Mouse (Mus musculus) gastrocnemius, postnatal 10 days (tissue): ENCODE measurements around the gene Ddx42. TPM values are rescaled to one million over a fixed set of nuclear protein-coding genes. Genes with fewer than 3 reads are reported as not detected.
"Not testable (repeated sequence)": the region's sequence is repeated elsewhere in the genome, so short reads cannot be mapped to it uniquely, and the experiment has no call there.

Experiments
- DNase-seq: peaks from one replicate; pipeline ENCODE4 v3.0.0; 2021; ENCODE audit warnings: mixed read lengths
- total RNA-seq, 2 experiments: library from RNA; stranded (reverse); gene quantifications; 2 replicates each; pipeline ENCODE4 v1.2.3; 2021

The Ddx42 gene
- total RNA-seq, 2 experiments from 2014 or later, result 30.1 to 35.8 TPM

DNA sequence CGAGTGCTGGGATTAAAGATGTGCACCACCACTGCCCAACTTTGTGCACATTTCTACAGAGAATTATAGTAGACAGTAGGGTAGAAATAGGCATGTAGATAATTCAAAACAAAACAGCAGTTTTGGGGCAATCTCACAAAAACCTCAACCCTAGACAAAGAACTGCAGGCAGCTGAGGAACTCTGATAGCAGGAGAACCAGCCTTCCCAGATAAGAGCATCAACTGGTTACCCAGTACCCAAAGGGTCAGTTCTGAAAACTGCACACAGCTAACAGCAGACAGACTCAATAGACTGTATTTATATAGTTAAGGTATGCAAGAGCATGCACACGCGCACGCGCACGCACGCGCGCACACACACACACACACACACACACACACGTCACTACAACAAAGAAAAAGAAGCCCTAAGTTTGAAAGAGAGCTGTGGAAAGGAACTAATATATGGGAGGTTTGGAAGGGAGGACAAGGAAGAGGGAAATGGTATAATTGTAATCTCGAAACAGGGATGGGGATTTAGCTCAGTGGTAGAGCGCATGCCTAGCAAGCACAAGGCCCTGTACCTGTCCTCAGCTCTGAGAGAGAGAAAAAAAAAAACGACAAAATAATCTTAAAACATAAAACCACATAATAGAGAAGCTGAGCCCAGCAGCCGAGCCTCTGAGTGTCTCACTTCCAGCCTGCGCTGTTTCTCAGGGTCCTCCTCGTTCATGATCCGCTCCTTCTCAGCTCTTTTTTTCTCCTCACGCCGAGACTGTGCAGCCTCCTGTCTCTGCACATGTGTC lies 15.2 kb upstream of the Ddx42 start:
- DNase-seq, result no peak

DNA sequence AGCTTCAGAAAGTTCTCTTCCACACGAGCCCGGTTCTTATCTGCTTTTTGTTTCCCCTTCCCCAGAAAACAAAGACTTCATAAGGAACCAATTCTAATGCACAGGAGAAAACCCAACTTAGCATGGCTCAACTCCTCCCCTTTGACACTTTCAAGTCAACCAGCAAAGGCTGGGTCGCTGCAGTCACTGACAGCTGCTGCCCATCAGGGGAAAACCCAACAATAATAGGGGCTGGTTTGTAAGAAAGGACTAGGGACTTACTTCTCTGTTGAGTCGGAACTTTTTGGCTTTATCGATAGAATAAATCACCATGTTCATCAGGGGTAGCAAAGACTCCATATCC lies 14.6 kb upstream of the Ddx42 start, which contains the start of gene Strada:
Strada (minus strand) TSS at position 46 of the 343 bp plus-strand sequence.
- DNase-seq, result no peak

DNA sequence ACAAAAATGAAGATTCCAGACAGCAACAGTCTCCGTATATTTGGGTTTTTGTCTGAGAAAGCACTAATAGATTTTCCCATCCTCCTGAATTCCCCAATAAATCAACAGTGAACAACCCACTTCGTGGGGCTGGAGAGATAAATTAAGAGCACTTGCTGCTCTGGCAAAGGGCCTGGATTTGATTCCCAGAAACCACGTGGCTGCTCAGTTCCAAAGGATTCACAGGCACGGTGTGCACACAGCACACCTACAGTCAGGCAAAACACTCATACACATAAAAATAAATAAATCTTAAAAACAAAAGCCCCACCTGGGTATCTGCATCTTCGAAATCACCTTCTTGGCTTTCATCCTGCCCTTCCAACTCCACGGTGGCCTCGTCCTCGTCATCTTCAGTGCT lies 4.0 kb upstream of the Ddx42 start:
- no peak for DNase-seq

DNA sequence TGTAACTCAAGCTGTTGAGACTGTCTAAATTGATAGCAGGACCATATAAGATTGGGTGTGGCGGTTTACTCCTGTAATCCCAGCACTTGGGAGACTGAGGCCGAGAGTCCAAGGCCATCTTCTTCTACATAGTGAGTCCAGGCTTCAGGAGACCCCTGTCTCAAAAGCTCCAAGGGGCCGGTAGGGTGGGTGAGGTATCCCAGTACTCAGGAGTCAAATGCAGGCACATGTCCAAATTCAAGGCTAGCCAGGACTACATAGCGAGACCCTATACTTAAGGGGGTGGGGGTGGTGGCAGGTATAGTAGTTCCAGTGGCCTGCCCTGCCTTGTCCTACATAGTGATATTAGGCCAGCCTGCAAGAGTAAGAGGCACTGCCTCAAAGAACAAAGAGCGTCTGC lies 1.9 kb upstream of the Ddx42 start:
- DNase-seq, result no peak

DNA sequence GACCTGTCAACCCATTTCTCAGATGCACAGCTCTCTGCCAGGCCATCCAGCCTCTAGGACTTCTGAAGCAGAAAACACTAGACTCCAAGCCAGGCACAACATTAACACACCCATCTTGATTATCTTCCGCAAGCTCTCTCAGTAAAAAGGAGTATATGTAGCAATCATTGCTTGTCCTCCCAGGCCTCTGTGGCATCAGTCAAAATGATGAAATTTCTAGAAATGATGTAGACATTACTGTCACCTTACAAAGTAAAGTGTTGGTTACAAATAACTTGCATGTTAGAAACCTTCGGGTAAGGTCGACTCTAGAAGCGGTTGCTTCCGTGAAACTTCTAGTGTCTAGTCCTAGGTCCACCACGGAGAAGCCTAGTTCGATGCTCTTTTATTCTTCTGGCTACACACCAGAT lies 1.3 kb upstream of the Ddx42 start:
- DNase-seq, result no peak

DNA sequence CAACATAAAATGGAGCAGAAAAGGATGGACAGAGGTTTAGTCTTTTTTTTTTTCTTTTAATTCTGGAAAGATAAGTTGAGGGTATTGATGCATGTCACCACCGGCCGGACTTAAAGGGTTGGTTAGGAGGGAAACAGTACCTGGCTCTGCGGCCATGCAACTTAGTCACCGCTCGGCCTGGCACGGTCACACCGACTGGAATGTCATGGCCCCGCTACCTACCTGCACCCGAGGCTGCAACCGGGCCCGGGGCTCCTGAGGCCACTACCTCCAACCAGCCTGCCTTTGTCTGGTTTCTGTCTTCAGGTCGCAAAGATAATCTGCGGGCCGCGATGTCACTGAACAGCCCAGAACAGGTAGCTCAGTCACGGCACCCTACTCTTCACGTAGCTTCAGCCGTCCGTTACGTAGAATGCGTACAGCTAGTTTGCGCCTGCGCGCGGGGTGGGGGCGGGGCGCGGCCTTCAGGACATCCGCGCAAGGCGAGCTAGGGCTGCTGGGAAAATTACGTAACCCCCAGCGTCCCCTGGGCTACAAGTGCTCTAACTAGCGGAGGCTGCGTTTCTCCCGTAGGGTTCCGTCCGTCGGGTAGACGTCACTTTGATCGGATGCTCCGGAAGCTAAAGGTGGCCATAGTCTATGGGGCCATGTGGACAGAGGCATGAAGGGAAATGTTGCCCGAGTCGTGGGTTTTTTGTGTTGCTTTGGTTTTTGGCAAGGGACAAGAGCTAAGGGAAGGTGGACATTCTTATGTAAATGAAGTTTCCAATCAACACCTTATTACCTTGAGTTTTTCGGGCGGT lies 598 bp upstream of the Ddx42 start, which contains the start of gene Ccdc47:
Ccdc47 (minus strand) TSS at position 418 of the 803 bp plus-strand sequence.
- DNase-seq, result peak; percentile 88

DNA sequence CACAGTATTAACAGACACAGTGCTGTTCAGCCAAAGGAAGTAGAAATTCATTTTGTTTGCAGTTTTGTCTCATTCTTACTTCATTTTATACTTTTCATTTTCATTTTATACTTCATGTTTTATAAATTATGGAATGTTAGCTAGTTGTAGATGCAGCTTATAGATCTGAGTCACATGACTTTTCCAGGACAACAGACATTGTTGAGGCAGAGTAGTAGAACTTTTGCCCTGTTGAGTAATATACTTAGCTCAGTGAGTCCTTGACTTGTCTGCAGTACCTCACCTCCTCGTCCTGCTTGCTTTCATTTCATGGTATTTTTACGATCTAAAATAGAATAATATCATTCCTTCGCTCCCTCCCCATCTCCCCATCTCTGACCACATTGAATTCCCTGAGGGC lies 3.9 kb downstream of the Ddx42 start:
- no peak for DNase-seq

DNA sequence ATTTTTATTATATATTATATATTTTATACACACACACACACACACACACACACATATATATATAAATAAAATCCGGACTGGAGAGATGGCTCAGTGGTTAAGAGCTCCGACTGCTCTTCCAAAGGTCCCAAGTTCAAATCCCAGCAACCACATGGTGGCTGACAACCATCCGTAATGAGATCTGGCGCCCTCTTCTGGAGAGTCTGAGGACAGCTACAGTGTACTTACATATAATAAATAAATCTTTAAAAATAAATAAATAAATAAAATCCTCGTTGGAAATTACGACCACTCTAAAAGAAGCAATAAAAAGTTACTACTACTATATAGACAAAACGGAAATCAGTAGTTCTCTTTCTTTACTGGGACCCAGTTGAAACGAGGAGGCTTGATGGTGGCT lies 17.3 kb downstream of the Ddx42 start:
- not testable (repeated sequence) for DNase-seq

DNA sequence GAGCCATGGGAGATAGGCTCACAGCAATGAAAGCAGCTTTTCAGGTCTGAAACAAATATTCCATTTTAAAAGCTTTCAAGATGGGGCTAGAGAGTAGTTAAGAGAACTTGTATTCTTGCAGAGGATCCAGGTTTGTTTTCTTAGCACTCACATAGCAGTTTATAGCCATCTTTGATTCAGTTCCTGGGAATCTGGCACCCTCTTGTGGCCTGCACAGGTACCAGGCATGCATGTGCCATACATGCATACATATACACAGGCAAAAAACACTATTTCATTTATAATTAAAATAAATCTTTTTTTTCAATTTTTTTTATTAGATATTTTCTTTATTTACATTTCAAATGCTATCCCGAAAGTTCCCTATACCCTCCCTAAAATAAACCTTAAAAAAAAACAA lies 30.1 kb downstream of the Ddx42 start:
- no peak for DNase-seq

DNA sequence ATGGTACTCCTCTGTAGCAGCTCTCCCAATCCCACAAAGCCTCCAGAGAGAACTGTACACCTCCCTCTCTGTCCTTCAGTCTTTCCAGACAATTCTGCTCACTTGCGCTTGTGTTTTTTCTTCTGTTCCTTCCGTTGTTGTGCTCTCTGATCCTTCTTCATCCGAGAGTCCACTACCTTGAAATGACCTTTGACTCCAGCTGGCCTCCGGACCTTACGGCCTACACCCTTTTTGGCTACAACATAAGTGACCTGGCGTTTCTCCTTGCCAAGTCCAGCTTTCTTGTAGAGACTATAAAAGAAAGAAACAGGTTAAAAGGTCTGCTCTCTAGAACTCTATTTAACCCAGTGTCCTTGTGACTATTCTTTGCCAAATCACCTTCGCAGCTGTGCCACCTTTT lies 32.6 kb downstream of the Ddx42 start:
- DNase-seq, result no peak

DNA sequence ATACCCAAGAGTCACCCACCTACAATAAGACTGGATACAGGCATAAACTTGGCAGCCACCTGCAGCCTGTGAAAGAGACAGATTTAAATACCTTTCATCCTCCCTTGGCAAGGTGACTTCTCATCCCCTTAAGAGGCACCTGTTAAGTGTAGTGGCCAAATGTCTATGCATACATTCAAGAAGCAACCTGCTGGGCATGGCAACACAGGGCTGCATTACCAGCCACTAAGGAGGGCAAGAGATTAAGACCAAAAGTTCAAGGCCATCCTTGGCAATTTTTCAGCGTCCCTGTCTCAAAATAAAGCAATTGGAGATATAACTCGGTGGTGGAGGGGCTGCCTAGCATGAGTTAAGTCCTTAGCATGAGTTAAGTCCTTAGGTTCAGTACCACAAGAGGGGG lies 38.0 kb downstream of the Ddx42 start:
- DNase-seq, result no peak

DNA sequence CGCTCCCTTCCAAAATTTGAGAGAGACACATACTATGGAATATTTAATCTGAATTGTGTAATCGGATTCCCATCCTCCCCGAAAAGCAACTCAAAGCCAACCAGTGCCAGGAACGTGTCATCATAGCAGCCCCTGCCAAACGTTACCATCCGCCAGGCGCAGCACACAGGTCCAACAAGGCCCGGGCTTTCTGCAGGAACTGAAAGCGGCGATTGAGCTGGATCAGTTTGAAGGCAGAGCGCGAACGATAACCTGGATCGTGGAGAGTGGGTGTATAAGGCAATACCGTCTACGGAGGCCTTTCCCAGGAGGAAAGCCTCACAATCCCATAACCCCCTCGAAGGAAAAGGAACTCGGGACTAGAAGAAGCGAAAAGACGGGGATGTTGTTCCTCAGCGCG lies 38.4 kb downstream of the Ddx42 start:
- no peak for DNase-seq

DNA sequence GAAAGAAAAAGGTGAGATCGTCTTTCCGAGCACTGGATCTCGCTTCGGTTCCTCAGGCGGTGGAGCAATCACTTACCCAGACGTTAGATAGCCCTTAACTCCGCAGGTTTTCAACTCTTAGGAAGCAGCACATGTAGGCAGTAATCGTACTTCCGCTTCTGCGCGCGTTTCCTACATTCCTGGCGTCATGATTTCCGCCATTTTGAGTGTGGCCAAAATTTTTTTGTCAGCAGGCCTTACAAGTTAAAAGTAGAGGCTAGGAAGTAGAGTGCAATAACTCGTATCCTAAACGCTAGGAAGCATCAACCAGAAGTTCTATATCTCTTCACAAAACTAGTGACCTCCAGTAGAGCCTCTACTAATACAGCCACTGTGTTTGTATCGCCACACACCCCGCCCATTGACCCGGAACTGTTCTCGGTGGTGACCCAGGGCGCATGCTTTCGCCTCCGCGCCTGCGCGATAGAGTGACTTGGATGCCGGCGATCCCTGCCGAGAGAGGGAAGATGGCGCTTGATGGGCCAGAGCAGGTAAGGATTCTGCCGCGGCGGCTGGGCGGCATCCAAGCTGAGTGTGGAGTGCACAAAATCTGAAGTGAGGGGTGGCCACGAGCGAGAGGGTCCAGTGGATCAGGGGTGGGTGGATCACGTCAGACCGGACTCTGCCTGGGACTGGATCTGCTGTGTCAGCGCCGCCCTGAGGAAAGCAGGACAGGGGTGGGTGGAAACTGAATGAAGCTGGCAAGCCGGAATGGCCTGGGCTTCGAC lies 39.1 kb downstream of the Ddx42 start, which contains the start of the genes Ftsj3 and Psmc5:
Ftsj3 (minus strand) TSS at position 395 of the 767 bp plus-strand sequence.
Psmc5 (plus strand) TSS at position 470 of the 767 bp plus-strand sequence.
- DNase-seq, result peak; percentile 99

DNA sequence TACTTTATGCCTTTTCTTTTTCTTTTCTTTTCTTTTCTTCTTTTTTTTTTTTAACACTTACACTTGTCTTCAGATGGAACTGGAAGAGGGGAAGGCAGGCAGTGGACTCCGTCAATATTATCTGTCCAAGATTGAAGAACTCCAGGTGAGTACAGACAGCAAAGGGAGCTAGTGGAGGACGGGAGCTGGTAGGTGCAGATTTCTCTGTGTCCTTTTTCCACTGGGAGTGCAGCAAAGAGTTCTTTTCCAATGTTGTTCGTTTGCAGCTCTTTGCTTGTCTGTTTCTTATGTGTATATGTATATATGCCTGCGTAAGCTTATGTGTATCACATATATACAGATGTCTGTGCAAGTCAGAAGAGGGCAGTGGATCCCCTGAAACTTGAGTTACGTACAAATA lies 40.0 kb downstream of the Ddx42 start:
- no peak for DNase-seq

DNA sequence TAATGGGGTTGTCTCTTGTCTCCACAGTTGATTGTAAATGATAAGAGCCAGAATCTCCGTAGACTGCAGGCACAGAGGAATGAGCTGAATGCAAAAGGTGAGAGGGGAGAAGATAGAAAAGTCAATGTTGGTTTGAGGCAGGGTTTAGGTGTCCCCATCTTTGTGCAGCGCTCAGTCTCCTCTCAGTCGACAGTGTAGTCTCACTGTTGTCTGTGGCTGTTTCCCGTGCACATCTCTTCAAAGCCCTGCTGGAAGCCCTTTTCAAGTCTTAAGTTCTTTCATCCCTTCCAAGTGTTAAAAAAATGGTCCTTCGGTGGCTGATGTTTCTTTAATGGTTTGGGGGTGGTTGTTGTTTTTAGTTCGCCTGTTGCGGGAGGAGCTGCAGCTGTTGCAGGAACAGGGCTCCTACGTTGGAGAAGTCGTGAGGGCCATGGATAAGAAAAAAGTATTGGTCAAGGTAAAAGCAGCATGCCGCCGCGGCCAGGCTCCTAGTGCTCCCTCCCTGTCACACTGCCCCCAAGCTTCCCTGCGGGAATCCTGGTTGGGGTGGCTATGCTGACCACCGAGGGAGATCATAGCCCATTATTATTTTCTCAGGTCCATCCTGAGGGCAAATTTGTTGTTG lies 44.2 kb downstream of the Ddx42 start:
- no peak for DNase-seq

DNA sequence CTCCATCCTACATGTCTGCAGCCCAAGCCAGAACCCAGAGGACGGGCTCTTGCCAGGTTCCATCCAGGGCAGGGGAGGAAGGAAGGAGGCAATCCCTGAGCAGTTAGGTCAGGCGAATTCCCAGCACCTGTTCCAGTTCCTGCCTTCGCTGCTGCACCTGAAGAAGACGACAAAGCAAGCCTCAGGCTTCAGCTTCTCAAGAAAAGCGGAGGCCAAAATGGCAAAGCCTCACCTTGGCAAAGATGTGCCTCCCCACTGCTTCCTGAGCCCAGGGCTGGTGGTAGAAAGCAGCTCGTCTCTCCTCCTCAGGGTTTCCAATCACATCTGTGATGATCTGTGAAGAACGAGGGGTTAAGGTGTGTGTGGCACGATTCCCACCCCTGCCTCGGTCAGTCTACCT lies 47.2 kb downstream of the Ddx42 start:
- DNase-seq, result no peak

DNA sequence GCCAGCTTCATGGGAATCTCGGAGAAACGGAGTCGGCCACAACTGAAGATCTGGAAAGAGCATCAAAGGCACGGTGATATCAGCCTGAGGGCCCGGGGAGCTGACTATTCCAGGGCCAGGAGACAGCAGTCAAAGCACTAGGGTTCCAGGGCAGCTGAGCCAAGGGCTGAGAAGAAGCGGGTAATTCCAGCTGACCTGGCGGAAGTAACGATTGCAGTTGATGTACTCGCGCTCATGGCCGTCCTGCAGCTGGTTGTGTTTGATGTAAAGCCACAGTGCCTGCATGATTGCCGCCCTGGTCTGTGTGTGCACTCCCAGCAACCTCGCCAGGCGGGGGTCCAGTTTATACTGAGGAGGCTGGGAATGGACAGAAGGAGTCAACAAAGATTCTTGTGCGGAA lies 48.3 kb downstream of the Ddx42 start:
- DNase-seq, result no peak

DNA sequence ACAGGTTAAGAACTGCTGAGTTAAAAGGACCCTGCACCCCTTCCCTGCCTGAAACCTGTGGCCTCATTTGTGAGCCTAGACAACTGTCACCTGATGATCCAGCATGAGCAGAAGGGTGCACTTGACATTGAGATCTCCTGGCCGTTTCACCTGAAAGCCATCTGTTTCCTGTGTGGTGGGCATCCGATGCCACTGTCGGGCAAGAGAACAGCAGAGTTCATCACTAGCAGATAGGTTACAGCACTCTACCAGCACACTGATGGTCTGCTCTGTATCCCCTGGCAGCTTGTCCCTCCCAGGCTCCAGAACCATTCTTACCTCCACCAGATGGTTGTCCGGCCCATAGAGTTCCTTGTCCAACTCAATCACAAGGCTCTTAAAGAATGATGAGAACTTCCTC lies 48.8 kb downstream of the Ddx42 start:
- DNase-seq, result no peak

DNA sequence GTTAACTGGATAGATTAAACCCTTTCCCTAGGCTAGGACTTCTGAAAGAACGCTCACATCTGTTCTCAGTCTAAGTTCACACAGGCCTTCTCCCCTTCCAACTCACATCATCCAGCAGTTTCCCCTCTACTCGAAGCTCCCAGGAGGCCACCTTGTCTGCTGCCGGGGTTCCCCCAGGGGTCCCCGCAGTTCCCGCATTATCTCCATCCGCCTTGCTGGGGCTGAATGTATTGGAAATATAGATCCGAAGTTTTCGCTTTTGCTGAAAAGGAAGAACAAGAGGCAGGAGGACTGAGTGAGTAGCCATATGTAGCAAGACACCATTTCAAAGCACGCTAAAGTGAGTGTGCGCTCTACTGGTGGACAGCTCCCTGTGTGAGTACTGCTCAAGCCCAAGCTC lies 49.7 kb downstream of the Ddx42 start:
- no peak for DNase-seq

DNA sequence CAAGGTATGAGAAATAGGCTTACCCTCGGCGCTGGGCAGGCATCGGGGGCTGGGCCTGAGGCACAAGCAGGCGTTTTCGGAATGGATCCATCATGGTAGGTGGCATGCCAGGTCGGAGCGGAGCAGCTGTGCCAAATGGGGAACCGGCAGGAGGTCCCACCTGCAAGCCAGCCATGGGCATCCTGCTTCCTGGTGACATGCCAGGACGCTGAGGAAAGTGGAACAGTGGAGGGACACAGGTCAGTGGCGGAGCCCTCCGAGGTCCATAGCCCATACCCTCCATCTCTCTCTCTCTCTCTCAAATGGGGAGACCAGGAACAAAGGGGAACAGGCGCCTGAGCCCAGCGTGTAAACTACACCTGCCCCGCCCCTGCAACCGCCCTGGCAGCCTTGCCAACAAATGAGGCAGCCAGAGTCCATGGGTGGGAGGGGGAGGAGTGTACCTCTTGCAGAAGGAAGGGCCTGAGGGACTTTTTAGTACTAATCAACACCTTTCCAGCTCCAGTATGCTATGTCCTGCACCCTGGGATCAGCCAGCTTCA lies 50.7 kb downstream of the Ddx42 start:
- DNase-seq, result no peak

DNA sequence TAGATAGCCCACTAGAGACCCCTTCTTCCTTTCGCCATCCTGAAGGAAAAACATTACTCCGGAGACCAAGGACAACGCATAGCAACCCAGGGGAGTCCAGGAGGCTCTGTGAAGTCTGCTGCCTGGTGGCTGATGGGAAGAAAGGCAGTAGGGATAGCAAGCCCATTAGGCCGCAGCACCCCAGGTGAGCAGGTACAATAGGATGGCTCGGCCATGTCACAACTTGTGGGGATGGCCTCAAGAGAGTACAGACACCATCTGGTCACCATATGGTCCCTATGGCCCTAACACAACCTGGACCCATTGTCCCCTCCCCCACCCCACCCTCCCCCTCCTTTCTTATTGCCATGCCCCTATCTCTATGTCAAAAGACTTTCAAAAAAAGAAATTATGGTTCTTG lies 51.1 kb downstream of the Ddx42 start:
- no peak for DNase-seq
